ENCODE assay signal across 23 mouse cellular contexts in genomic region chr19:32332779-32333460, GRCm38 (mm10). TPM values are rescaled to one million over a fixed set of nuclear protein-coding genes. Genes with fewer than 3 reads are reported as not detected.
DNase-seq lines count a peak whose midpoint lies in the region; ATAC-seq lines count a peak whose summit lies in the region.
"Had no signal": no experiment of that assay in that cellular context is flagged by ENCODE, and none has a peak within 500 bp of the region (broad histone marks: within the 10 kb centered on the region; RNA-seq: fewer than 3 reads in every experiment).

No protein-coding gene starts in this region.

- H3K9me3 ChIP-seq in hindbrain, embryonic 16.5 days (ENCODE audit: control insufficient read depth, low read length) = no peaks in the 10 kb centered on the region
- H3K9me3 ChIP-seq in hindbrain, embryonic 13.5 days = no peaks in the 10 kb centered on the region
- H3K9me3 ChIP-seq: liver, embryonic 12.5 days; midbrain, embryonic 12.5 days; neural tube, embryonic 12.5 days had no signal

- ATAC-seq in hindbrain, embryonic 16.5 days = 0 out of 2 replicates have a peak, but pooled peaks have one; percentile 5
- ATAC-seq in hindbrain, embryonic 13.5 days (ENCODE audit: low FRiP score) = no peak
- ATAC-seq in cerebellum, adult (ENCODE audit: insufficient number of reproducible peaks, low FRiP score, low TSS enrichment) = peak; percentile 47; the same call in 1 of the 2 replicates
- no peak for ATAC-seq in megakaryocyte-erythroid progenitor cell, adult 5-6 weeks (replicated peaks; ENCODE audit: low FRiP score, low TSS enrichment, poor library complexity, severe bottlenecking)
- ATAC-seq: forebrain, embryonic 16.5 days; inflammation-experienced regulatory T-cells, adult 6 months; liver, embryonic 12.5 days; liver, postnatal 0 days had no signal

- 76% methylated on average over 17 of the region's 17 CpGs for WGBS in hindbrain, embryonic 16.5 days
- 91% methylated on average over 17 of the region's 17 CpGs for WGBS in hindbrain, embryonic 13.5 days

- H3K4me3 ChIP-seq in hindbrain, embryonic 16.5 days (ENCODE audit: low read length) = no peak overlapping the region
- H3K4me3 ChIP-seq in hindbrain, embryonic 13.5 days = no peak overlapping the region
- H3K4me3 ChIP-seq: erythroblast, embryonic 14.5 days; left cerebral cortex, adult 2 months; liver, embryonic 12.5 days; midbrain, embryonic 12.5 days; myocyte; neural tube, embryonic 12.5 days had no signal

- H3K27me3 ChIP-seq in hindbrain, embryonic 16.5 days (replicated peaks; ENCODE audit: control insufficient read depth, insufficient read depth, low read length) = no peaks in the 10 kb centered on the region
- H3K27me3 ChIP-seq in hindbrain, embryonic 13.5 days = no peaks in the 10 kb centered on the region
- H3K27me3 ChIP-seq: liver, embryonic 12.5 days; midbrain, embryonic 12.5 days; neural tube, embryonic 12.5 days had no signal

- H3K36me3 ChIP-seq in hindbrain, embryonic 16.5 days (ENCODE audit: control insufficient read depth, insufficient read depth, low read length) = no peaks in the 10 kb centered on the region
- H3K36me3 ChIP-seq in hindbrain, embryonic 13.5 days = no peaks in the 10 kb centered on the region
- H3K36me3 ChIP-seq: liver, embryonic 12.5 days; midbrain, embryonic 12.5 days; neural tube, embryonic 12.5 days had no signal

- no peaks in the 10 kb centered on the region for H3K4me1 ChIP-seq in hindbrain, embryonic 16.5 days (ENCODE audit: control insufficient read depth, insufficient read depth, low read depth, low read length)
- no peaks in the 10 kb centered on the region for H3K4me1 ChIP-seq in hindbrain, embryonic 13.5 days (replicated peaks)
- H3K4me1 ChIP-seq: neural tube, embryonic 12.5 days had no signal

- H3K9ac ChIP-seq in hindbrain, embryonic 16.5 days (ENCODE audit: low read depth, low read length) = no peak overlapping the region
- no peak overlapping the region for H3K9ac ChIP-seq in hindbrain, embryonic 13.5 days
- H3K9ac ChIP-seq: liver, embryonic 12.5 days; liver, postnatal 0 days; midbrain, embryonic 12.5 days; neural tube, embryonic 12.5 days had no signal

- no peak overlapping the region for H3K4me2 ChIP-seq in hindbrain, embryonic 16.5 days (ENCODE audit: low read length)
- no peak overlapping the region for H3K4me2 ChIP-seq in hindbrain, embryonic 13.5 days
- H3K4me2 ChIP-seq: liver, embryonic 12.5 days; midbrain, embryonic 12.5 days; neural tube, embryonic 12.5 days had no signal

- peak; percentile 53 for DNase-seq in cerebellum, adult 8-10 months
- DNase-seq in cerebellum, postnatal 36 days = peak; percentile 34 to 64
- no peak for DNase-seq in retina, postnatal 1 day
- DNase-seq: adrenal gland, adult 2 months; gastrocnemius, postnatal 10 days; heart, postnatal 14 days; kidney, adult 11 months; kidney, postnatal 25 days; liver, postnatal 0 days; lung, postnatal 36 days; right cerebral cortex, postnatal 4 days had no signal

- no peak overlapping the region for H3K27ac ChIP-seq in hindbrain, embryonic 16.5 days (ENCODE audit: low read depth, low read length)
- no peak overlapping the region for H3K27ac ChIP-seq in hindbrain, embryonic 13.5 days
- H3K27ac ChIP-seq: left cerebral cortex, adult 2 months; liver, embryonic 12.5 days; midbrain, embryonic 12.5 days; neural tube, embryonic 12.5 days had no signal

RNA-seq across cellular contexts. Expression of gene Sgms1, which starts 56.6 kb away (rescaled TPM):
- polyA plus RNA-seq in hindbrain, embryonic 16.5 days (2015; fragmentation: Nextera tagmentation; extraction: Ambion mirVana) = 21.7 and 22.9 TPM in 2 replicates
- 17.7 and 19.1 TPM in 2 replicates for polyA plus RNA-seq in hindbrain, embryonic 13.5 days (2015; fragmentation: Nextera tagmentation; extraction: Ambion mirVana)
- total RNA-seq in megakaryocyte-erythroid progenitor cell, adult 5-6 weeks (2014; fragmentation: Nextera tagmentation) = 53.2 and 66.1 TPM in 2 replicates
- 58.5 and 84.8 TPM in 2 replicates for total RNA-seq in megakaryocyte-erythroid progenitor cell, adult 5-6 weeks (2017)

Comparison
In these comparisons a context has a peak if more than half of its experiments do, and no peak if none do; other contexts are left out.
1. ATAC-seq: peak in hindbrain, embryonic 16.5 days (single experiment) and cerebellum, adult (single experiment); none in hindbrain, embryonic 13.5 days (single experiment) and megakaryocyte-erythroid progenitor cell, adult 5-6 weeks (single experiment).